Mouse (Mus musculus): Measurements from ENCODE around the gene Hist1h3f. TPM values are rescaled to one million over a fixed set of nuclear protein-coding genes. Genes with fewer than 3 reads are reported as not detected.

The Hist1h3f gene
- polyA plus RNA-seq, 1 experiment from 2014 or later = 0.54 TPM

DNA sequence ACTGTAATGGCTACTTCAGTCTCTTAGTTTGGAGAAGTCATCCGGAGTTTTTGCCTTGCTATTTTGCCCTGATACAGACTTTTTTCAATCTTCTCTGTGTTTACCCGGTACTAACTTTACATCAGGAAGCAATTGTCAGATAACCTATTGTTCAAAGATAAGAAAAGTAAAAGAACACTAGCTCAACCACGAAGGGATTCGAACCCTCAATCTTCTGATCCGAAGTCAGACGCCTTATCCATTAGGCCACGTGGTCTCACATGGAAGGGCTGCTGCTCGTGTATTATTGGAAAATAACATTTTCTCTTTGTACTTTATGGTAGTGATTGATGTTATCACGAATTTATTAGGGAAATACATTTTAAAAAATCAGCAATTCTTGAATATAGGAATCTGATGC is 40.1 kb upstream of the Hist1h3f start:
- Histone ChIP-seq H3K4me1 (ENCODE audit: insufficient read depth, low read length) (peaks cover 24% of the 10 kb centered on the region), H3K36me3 (ENCODE audit: insufficient read depth, low read length) (no peaks in the 10 kb centered on the region), H3K4me3 (ENCODE audit: low read length) (no peak overlapping the region), H3K27me3 (ENCODE audit: insufficient read depth, low read length) (no peaks in the 10 kb centered on the region), H3K27ac (ENCODE audit: low read length) (no peak overlapping the region), H3K9ac (replicated peaks; ENCODE audit: low read length) (no peak overlapping the region), H3K9me3 (ENCODE audit: low read length) (no peaks in the 10 kb centered on the region), H3K4me2 (replicated peaks; ENCODE audit: low read depth, low read length) (peak overlapping the region; percentile 10; the same call in 1 of the 2 replicates)
- 3% methylated on average over 9 of the region's 9 CpGs for WGBS
- ATAC-seq (ENCODE audit: low FRiP score, low TSS enrichment) = no peak

DNA sequence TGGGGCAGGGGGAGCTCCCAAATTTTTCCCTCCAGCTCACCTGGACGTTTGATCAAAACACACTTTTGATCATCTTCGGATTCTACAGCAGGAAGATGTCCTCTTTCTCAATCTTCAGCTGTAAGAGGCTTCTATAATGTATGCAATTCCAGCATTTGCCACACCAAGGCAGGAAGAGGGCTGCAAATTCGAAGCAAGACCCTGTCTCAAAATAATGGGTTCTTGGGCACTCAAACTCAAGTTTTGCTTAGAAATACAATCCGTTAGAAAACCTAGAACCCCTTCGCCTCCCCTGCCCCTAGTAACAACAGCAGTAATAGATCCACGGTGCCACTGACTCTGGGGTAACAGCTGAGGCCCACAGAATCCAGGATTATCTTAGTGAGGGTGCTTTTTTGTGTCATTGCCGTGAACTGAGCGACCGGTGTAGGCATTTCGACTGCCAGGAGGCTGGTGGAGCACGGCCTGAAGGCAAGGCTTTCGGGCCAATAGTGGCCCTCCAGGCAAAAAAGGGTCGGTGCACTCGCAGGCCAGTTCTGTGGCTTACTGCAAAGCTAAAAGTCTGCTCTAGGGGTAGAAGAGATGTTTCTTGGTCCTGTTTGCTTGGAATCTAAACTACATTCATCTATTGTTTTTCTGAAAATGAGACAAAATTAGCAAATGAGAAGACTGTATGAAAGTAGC is 38.0 kb upstream of the Hist1h3f start:
- WGBS = 8% methylated on average over 14 of the region's 14 CpGs
- H3K4me1 ChIP-seq (ENCODE audit: insufficient read depth, low read length) = peaks cover 19% of the 10 kb centered on the region
- 0 out of 2 replicates have a peak overlapping the region, but pooled peaks have one; percentile 38 for H3K27ac ChIP-seq (ENCODE audit: low read length)

DNA sequence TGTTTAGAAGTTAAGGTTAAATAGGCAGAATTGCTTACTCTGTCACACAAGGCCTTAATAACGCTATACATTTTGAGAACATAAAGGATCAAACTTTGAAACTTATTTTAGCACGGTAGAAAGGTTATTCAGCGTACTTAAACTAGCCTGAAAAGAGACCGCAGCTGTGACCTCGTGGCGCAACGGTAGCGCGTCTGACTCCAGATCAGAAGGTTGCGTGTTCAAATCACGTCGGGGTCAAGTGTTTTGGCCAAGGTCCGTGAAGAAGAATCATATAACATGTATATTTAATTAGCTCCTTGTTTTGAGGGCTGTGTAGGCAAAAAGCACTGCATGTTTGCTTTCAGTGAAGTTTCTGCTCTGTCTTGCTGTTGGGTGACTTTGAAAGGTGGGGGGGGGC is 37.5 kb upstream of the Hist1h3f start:
- peak overlapping the region; percentile 37 for H3K4me3 ChIP-seq (ENCODE audit: low read length)
- no peaks in the 10 kb centered on the region for H3K36me3 ChIP-seq (ENCODE audit: insufficient read depth, low read length)
- H3K27me3 ChIP-seq (ENCODE audit: insufficient read depth, low read length) = no peaks in the 10 kb centered on the region
- no peak overlapping the region for H3K9ac ChIP-seq (replicated peaks; ENCODE audit: low read length)
- H3K27ac ChIP-seq (ENCODE audit: low read length) = no peak overlapping the region
- 5% methylated on average over 13 of the region's 13 CpGs for WGBS
- peak overlapping the region; percentile 54 for H3K4me2 ChIP-seq (replicated peaks; ENCODE audit: low read depth, low read length)
- ATAC-seq (ENCODE audit: low FRiP score, low TSS enrichment) = no peak
- H3K4me1 ChIP-seq (ENCODE audit: insufficient read depth, low read length) = peaks cover 19% of the 10 kb centered on the region
- H3K9me3 ChIP-seq (ENCODE audit: low read length) = no peaks in the 10 kb centered on the region

More for the DNA sequence above, 38.0 kb upstream of the Hist1h3f start:
- no peaks in the 10 kb centered on the region for H3K9me3 ChIP-seq (ENCODE audit: low read length)
- H3K27me3 ChIP-seq (ENCODE audit: insufficient read depth, low read length) = no peaks in the 10 kb centered on the region
- H3K9ac ChIP-seq (replicated peaks; ENCODE audit: low read length) = peak overlapping the region; percentile 56
- H3K4me3 ChIP-seq (ENCODE audit: low read length) = peak overlapping the region; percentile 37
- no peaks in the 10 kb centered on the region for H3K36me3 ChIP-seq (ENCODE audit: insufficient read depth, low read length)
- 0 out of 2 replicates have a peak, but pooled peaks have one; percentile 37 for ATAC-seq (ENCODE audit: low FRiP score, low TSS enrichment)
- peak overlapping the region; percentile 54 for H3K4me2 ChIP-seq (replicated peaks; ENCODE audit: low read depth, low read length)

DNA sequence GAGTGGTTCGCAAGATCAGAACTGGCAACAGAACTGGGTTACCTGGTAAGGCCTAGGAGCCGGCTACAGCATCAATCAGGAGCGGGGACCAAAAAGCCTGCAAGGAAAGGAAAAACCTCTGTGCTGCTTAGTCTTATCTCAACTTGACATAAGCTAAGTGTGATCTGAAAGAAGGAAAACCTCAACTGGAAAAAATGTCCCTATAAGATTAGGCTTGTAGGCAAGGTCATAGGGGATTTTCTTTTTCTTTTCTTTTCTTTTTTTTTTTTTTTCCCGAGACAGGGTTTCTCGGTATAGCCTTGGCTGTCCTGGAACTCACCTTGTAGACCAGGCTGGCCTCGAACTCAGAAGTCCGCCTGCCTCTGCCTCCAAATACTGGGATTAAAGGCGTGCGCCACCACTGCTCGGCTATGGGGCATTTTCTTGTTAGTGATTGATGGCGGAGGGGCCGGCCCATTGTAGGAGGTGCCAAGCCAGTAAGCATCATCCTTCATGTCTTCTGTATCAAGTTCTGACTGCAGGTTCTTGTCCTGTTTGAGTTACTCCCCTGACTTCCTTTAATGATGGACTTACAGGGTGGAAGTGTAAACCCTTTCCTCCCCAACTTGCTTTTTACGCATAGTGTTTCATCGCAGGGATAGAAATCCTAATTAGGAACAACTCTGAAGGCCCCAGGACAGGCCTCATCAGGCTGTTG is 36.9 kb upstream of the Hist1h3f start:
- 27% methylated on average over 14 of the region's 14 CpGs for WGBS
- H3K36me3 ChIP-seq (ENCODE audit: insufficient read depth, low read length) = no peaks in the 10 kb centered on the region
- H3K4me3 ChIP-seq (ENCODE audit: low read length) = peak overlapping the region; percentile 11

DNA sequence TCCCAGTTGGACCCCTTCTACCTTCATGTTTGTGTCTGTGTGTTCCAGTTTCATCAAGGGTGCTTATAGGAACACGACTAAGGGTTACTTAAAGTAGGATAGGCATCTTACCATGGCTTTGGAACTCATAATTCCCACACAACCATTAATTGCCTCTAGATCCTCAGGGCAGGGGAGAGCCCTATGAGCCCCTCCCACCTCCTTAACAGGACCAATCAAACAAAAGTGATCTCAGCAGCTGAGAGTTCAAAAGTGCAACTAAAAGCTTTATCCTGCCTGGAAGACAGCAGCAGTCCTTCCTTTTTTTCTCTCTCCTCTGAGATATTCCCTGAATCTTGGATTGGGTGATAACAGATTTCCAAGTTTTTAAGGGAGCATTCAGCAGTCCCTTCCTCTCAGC is 33.7 kb upstream of the Hist1h3f start:
- Histone ChIP-seq H3K9ac (replicated peaks; ENCODE audit: low read length) (no peak overlapping the region), H3K4me3 (ENCODE audit: low read length) (no peak overlapping the region), H3K27me3 (ENCODE audit: insufficient read depth, low read length) (no peaks in the 10 kb centered on the region), H3K36me3 (ENCODE audit: insufficient read depth, low read length) (no peaks in the 10 kb centered on the region), H3K4me2 (replicated peaks; ENCODE audit: low read depth, low read length) (no peak overlapping the region), H3K4me1 (ENCODE audit: insufficient read depth, low read length) (peaks cover 14% of the 10 kb centered on the region), H3K9me3 (ENCODE audit: low read length) (no peaks in the 10 kb centered on the region), H3K27ac (ENCODE audit: low read length) (no peak overlapping the region)
- WGBS = 23% methylated on average over 1 of the region's 1 CpGs
- no peak for ATAC-seq (ENCODE audit: low FRiP score, low TSS enrichment)

More for the DNA sequence above, 36.9 kb upstream of the Hist1h3f start:
- Histone ChIP-seq H3K27ac (ENCODE audit: low read length) (no peak overlapping the region), H3K9ac (replicated peaks; ENCODE audit: low read length) (0 out of 2 replicates have a peak overlapping the region, but pooled peaks have one; percentile 12), H3K27me3 (ENCODE audit: insufficient read depth, low read length) (no peaks in the 10 kb centered on the region), H3K4me2 (replicated peaks; ENCODE audit: low read depth, low read length) (peak overlapping the region; percentile 54), H3K4me1 (ENCODE audit: insufficient read depth, low read length) (peaks cover 16% of the 10 kb centered on the region), H3K9me3 (ENCODE audit: low read length) (no peaks in the 10 kb centered on the region)
- ATAC-seq (ENCODE audit: low FRiP score, low TSS enrichment) = no peak

DNA sequence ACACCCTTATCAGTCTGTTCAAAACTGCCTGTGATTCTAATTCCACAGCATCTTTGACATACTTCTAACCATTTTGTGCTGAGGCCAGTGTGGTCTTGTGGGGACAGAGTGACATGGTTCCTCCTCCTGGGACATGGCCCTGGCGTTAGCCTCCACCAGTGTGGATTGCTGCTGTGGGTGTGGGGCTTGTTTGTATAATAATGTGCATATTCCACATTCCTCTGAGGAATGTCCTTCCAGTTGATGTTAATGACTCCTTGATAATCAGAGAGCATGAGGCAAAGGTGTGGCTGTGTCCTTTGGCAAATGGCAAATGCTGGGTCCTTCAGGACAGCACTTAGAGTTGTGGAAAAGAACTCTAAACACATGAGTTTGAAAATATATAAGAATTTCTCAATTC is 30.3 kb upstream of the Hist1h3f start:
- Histone ChIP-seq H3K4me1 (ENCODE audit: insufficient read depth, low read length) (peaks cover 5% of the 10 kb centered on the region), H3K4me3 (ENCODE audit: low read length) (no peak overlapping the region), H3K36me3 (ENCODE audit: insufficient read depth, low read length) (no peaks in the 10 kb centered on the region), H3K9me3 (ENCODE audit: low read length) (no peaks in the 10 kb centered on the region), H3K4me2 (replicated peaks; ENCODE audit: low read depth, low read length) (no peak overlapping the region), H3K27ac (ENCODE audit: low read length) (no peak overlapping the region), H3K27me3 (ENCODE audit: insufficient read depth, low read length) (no peaks in the 10 kb centered on the region), H3K9ac (replicated peaks; ENCODE audit: low read length) (no peak overlapping the region)
- WGBS = 85% methylated on average over 1 of the region's 1 CpGs
- ATAC-seq (ENCODE audit: low FRiP score, low TSS enrichment) = no peak

DNA sequence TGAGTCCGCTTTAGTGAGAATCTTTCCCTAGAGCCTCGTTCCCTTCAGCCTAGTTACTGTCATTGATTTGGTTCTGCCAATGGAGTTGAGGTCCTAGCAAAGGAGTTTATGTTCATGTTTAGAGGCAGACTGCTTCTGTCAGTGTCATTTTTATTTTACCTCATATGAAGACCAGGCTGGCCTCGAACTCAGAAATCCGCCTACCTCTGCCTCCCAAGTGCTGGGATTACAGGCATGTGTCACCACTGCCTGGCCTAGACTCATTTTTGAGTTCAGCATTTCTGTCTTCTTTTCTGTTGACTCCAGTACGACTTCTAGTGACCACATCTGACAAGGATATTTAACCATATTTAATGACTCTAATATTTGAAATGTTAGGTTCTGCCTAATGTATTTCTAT is 28.6 kb upstream of the Hist1h3f start:
- no peak overlapping the region for H3K4me2 ChIP-seq (replicated peaks; ENCODE audit: low read depth, low read length)
- H3K27me3 ChIP-seq (ENCODE audit: insufficient read depth, low read length) = no peaks in the 10 kb centered on the region
- H3K9me3 ChIP-seq (ENCODE audit: low read length) = no peaks in the 10 kb centered on the region
- no peaks in the 10 kb centered on the region for H3K36me3 ChIP-seq (ENCODE audit: insufficient read depth, low read length)
- 80% methylated on average over 5 of the region's 5 CpGs for WGBS
- no peak overlapping the region for H3K4me3 ChIP-seq (ENCODE audit: low read length)
- peaks cover 10% of the 10 kb centered on the region for H3K4me1 ChIP-seq (ENCODE audit: insufficient read depth, low read length)
- no peak for ATAC-seq (ENCODE audit: low FRiP score, low TSS enrichment)
- H3K9ac ChIP-seq (replicated peaks; ENCODE audit: low read length) = no peak overlapping the region
- no peak overlapping the region for H3K27ac ChIP-seq (ENCODE audit: low read length)

DNA sequence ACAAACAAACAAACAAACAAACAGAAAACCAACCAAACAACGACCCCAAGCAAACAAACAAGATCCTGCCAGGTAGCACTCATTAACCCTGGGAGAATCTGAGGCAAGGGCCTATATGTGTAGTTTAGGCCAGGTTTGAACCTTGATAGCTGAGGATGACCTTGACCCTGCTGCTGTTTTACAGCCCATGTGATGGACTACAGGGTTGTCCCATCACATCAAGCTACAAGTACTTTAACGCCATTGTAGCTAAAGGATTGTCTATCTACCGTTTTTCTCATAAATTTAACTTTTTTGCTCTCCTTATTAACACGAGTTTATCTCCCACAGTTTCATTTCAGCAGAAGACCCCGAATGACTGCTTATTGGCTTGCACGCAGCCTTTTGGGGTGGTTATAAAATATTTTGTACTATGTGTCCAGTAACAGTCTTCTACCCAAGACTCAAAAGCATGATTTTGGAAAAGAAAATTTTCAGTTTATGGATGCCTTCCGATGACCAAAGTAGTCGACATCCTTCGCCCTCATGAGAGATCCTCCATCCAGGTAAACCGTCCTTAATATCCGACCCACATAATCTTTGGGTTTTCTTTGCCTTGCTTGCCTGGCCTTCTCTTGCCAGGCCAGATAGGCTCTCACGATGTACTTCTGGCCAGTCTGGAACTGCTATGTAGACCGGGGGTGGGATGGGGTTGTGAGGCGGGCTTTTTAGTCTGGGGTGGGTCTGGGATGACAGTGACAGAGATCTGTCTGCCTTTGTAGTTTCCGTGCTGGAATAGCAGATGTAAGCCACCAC is 27.8 kb upstream of the Hist1h3f start:
- Histone ChIP-seq H3K9ac (replicated peaks; ENCODE audit: low read length) (peak overlapping the region; percentile 23), H3K27me3 (ENCODE audit: insufficient read depth, low read length) (no peaks in the 10 kb centered on the region), H3K4me2 (replicated peaks; ENCODE audit: low read depth, low read length) (peak overlapping the region; percentile 43)

DNA sequence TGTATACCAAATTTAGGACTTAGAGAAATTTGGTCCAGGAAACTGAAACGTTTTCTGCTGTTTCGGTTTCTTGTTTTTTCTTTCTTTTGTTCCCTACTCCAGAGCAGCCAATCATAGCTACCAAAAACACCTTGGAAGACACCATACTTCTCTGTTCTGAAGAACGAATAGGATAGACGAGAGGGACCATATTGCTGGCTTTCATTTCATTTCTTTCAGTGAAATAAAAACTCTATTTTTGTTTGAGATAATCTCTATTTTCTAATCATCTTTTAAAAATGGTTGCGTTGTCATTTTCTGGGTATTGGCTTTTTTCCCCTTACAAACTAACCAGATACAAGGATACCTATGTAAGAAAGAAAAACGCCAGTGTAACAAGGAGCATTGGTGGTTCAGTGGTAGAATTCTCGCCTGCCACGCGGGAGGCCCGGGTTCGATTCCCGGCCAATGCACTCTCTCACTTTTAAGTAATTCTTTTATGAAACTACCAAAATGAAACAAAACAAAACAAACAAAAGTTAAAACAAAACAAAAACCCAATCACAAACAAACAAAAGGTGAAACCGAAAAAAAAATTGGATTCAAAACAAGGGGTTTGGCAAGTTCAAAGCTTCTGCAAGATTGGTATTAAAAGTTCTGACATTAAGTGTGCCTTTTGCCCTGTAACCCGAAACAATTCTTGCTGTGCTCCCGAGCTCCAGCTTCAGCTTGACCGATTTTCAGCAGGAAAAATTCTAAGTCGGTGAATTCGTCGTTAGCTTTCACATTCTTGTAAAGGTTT is 26.8 kb upstream of the Hist1h3f start:
- peaks cover 10% of the 10 kb centered on the region for H3K4me1 ChIP-seq (ENCODE audit: insufficient read depth, low read length)
- WGBS = 0% methylated on average over 19 of the region's 19 CpGs
- peak; percentile 74 for ATAC-seq (ENCODE audit: low FRiP score, low TSS enrichment)
- H3K9me3 ChIP-seq (ENCODE audit: low read length) = no peaks in the 10 kb centered on the region
- peak overlapping the region; percentile 65 for H3K9ac ChIP-seq (replicated peaks; ENCODE audit: low read length)
- no peaks in the 10 kb centered on the region for H3K27me3 ChIP-seq (ENCODE audit: insufficient read depth, low read length)
- peak overlapping the region; percentile 75 for H3K4me3 ChIP-seq (ENCODE audit: low read length)
- H3K27ac ChIP-seq (ENCODE audit: low read length) = peak overlapping the region; percentile 86
- H3K4me2 ChIP-seq (replicated peaks; ENCODE audit: low read depth, low read length) = peak overlapping the region; percentile 94
- no peaks in the 10 kb centered on the region for H3K36me3 ChIP-seq (ENCODE audit: insufficient read depth, low read length)

More for the DNA sequence above, 27.8 kb upstream of the Hist1h3f start:
- Histone ChIP-seq H3K27ac (ENCODE audit: low read length) (no peak overlapping the region), H3K4me1 (ENCODE audit: insufficient read depth, low read length) (peaks cover 10% of the 10 kb centered on the region), H3K4me3 (ENCODE audit: low read length) (peak overlapping the region; percentile 26), H3K36me3 (ENCODE audit: insufficient read depth, low read length) (no peaks in the 10 kb centered on the region), H3K9me3 (ENCODE audit: low read length) (no peaks in the 10 kb centered on the region)
- 51% methylated on average over 15 of the region's 15 CpGs for WGBS
- ATAC-seq (ENCODE audit: low FRiP score, low TSS enrichment) = no peak
